Mouse (Mus musculus) cerebellum, adult 18-20 months (tissue): ENCODE data around the gene Rab37.

Source experiments
- DNase-seq, 2 experiments: peaks; one replicate each; pipeline ENCODE4 v3.0.0; 2021

Rab37 gene

GRCm38 (mm10) chr11:115169430-115169829, 78.2 kb downstream of the Rab37 start:
- DNase-seq: no peak

- DNase-seq: peak; percentile 74 to 75
These were observed 79.9 kb downstream of the Rab37 start for GRCm38 (mm10) chr11:115171125-115171524.

- DNase-seq: no peak
These were observed 81.6 kb downstream of the Rab37 start for GRCm38 (mm10) chr11:115172825-115173287.

GRCm38 (mm10) chr11:115173549-115174339, 82.5 kb downstream of the Rab37 start:
- DNase-seq: no peak

GRCm38 (mm10) chr11:115176399-115177190, 85.4 kb downstream of the Rab37 start:
- DNase-seq: no peak

DNA sequence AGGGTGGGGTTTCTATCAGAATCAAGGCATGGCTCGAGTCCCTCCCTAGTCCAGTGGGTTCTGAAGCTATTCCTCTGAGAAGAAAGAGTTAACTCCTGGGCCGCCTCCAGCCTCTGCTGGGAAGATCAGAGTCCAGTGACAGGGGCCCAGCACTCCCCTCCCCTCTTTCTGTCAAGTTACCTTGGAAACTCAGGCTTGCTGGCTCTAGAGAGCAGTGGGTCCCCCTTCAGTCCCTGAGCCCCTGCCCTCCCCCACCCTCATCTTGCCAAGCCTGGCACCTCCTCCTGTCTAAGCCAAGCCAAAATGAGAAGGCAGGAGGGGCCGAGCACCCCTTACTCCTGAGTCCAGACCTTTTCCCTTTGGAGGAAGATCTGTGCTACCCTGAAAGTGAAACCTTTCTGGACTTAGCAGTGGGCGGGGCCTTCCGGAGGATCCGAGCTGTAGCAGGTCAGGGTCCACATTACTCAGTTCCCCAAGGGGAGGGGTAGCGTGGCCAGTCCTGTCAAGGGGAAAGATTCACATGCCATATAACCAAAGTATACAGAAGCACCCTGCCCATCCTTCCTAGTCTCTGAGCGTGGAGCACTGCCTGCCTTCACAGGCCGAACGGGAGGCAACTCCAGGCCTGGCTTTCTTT, 86.4 kb downstream of the Rab37 start:
- no peak for DNase-seq

GRCm38 (mm10) chr11:115178766-115179165, 87.5 kb downstream of the Rab37 start:
- no peak for DNase-seq

- no peak for DNase-seq
These were observed 88.0 kb downstream of the Rab37 start for GRCm38 (mm10) chr11:115179191-115179590.

GRCm38 (mm10) chr11:115179881-115180280, 88.7 kb downstream of the Rab37 start:
- DNase-seq: no peak

GRCm38 (mm10) chr11:115181913-115182638, 90.8 kb downstream of the Rab37 start:
- peak; percentile 83 to 89 for DNase-seq

DNA sequence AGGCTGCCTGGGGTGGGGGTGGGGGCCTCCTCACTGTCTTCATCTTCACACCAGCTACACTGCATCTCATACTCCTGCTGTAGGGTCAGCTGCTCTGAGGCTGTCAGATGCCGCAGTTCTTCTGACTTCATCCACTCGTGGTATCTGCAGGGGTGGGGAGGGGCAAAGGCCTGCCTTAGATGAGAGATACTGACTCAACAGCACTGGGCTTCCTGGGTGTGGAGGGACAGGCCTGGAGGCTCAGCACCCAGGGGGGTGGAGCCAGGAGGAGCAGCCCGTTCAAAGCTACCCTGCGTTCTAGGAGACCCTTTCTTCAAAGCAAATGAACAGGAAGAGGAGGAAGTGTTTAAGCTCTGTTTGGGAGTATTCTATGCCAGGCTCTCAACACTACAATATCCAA, 93.7 kb downstream of the Rab37 start:
- DNase-seq: no peak

DNA sequence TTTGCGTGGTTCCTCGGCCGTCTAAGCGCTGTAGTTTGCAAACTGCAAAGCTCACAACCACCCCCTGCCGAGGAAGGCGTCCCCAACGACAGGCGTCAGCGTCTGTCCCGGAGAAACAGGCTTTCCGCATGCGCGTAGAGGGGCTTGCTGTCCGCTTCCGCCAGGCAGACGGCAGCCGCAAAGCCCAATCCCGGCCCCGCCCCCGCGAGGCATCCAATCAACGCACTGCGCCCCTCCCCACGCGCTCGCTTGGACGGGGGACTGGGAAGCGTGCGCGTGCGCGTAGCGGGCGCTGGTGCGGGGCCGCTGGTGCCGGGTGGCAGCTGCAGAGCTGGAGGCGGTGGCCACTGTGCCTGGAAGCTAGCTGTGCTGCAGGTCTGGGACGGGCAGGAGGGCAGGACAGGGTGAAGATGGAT, 96.0 kb downstream of the Rab37 start, which contains the start of gene Tmem104:
Gene Tmem104 (plus strand): TSS at position 264 of the 416 bp plus-strand sequence.
- peak; percentile 99 to 100 for DNase-seq

- DNase-seq: no peak
These were observed 96.5 kb downstream of the Rab37 start, which contains the start of gene Nat9 for GRCm38 (mm10) chr11:115187693-115188092. Nat9 (minus strand) TSS chr11:115187859.

DNA sequence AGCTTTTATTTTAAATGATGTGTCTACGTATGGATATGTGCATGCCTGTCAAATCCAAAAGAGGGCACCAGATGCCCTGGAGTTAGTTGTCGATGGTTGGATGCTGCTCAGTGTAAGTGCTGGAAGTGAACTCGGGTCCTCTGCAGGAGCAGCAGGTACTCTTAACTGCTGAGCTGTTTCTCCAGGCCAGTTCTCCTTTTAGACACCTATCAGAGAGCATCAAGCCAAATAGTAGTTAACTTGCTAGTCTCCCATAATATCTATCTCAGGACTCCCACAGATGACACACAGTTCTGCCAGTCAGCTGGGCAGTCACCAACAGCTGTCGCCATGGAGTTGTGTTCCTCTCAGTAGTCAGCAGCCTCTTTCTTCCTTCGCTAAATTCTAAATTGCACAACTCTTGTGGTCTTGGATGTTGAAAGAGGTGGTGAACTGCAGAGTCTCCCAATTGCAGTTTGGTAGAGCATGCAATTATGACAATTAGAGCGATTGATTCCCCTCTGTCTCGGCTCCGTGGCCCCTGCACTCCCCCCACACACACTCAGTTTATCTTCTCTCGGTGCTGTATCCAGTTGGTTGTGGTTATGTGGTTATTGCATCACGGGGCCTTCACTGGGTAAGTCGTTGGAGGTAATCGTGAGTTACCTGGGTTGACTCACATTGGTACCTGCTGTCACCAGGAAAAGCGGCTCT, 97.5 kb downstream of the Rab37 start:
- no peak for DNase-seq

DNA sequence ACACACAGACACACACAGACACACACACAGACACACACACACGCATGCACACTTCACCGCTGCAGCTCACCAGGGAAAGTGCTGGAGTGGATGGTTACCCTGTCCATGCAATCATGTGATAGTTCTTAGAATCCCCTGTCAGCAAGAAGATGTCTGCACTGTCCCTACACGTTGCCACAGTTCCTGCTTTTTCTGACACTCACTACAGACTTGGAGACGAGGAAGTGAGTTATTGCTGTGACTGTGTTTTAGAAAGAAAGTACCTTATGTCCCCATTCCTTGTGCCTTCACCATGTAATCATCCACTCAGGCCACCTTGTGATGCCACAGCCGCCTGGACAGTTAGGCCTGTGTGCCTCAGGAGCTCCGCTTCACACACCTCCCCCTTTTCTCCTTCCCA, 98.1 kb downstream of the Rab37 start:
- DNase-seq: no peak

GRCm38 (mm10) chr11:115192180-115192579, 100.9 kb downstream of the Rab37 start:
- no peak for DNase-seq

DNA sequence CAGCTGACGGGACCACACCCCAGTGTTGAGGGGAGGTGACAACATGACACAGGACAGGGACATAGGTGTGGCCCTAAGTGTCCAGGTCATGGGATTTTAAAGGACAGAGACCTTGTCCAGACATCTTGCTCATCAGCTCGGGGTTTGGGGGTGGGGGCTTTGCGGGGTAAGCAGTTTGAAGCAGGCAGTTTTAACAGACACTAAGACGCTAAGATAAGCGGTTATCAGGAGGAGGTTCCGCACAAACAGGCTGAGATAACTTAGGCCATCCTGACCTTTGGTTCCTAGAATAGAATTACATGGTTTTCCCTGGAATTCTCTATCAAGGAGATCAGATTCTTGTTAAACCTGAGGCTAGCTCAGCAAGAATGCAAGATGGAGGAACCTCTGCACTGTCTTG, 103.5 kb downstream of the Rab37 start:
- DNase-seq: no peak

GRCm38 (mm10) chr11:115195933-115196332, 104.7 kb downstream of the Rab37 start:
- DNase-seq: no peak

DNA sequence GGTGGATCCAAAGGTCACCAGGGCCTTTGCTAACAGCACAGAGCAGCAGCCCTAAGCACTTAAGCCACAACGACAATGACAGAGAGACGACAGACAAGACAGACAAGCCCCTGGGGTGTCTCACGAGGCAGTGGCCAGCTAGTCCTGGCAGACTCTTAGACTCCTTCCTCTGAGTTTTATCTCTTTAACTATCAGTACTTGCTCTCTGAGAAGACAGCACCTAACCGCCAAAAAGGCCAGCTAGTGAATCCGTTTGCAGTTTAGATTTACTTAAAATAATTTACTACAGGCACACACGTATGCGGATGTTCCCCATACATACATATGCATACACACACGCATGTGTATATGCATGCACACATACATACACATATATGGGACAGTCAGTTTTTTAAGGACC, 106.3 kb downstream of the Rab37 start:
- no peak for DNase-seq

- no peak for DNase-seq
These were observed 107.7 kb downstream of the Rab37 start for GRCm38 (mm10) chr11:115198932-115199384.

DNA sequence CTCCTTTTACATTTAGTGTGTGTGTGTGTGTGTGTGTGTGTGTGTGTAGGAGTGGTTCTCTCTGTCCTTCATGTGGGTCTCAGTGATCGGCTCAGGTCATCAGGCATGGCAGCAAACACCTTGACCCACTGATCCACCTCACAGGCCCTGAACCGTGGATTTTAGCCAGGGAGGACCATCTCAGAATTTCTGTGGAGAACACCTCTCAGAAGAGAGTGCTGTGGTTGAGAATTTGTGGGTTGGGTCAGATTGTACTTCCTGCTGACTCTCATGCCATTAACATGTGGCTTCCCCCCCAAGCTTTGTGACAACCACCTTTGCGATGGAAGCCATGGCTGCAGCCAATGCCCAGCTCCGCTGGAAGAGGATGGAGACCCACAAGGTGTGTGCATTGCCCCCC, 109.3 kb downstream of the Rab37 start:
- DNase-seq: no peak

DNA sequence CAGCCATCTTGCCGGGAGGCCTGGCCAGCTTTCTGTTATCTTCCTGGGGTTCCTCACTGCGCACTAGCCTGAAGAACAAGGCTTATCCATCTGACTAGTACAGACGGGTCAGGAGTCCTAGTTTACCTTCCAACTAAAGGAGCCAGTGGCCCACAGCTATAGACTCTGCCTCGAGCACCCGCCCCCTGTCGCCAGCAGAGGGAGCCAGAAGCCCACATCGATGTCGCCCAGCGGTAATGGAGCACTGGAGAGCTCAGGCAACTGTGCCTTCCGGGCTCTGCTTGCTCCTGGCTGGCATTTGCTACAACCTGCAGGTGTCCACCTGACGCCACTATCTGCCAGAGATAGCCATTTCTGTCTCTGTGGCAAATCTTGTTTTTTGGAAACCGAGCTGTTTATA, 111.1 kb downstream of the Rab37 start:
- peak; percentile 96 to 97 for DNase-seq
